Mouse (Mus musculus) right cerebral cortex, postnatal 4 days (tissue): ENCODE data around the gene Gimap9.
A peak's percentile ranks its signal among the peaks of the same experiment; 100 is the strongest.

Source experiments
- DNase-seq: peaks from one replicate; pipeline ENCODE4 v3.0.0-alpha.2; 2022

Gene Gimap9

DNA sequence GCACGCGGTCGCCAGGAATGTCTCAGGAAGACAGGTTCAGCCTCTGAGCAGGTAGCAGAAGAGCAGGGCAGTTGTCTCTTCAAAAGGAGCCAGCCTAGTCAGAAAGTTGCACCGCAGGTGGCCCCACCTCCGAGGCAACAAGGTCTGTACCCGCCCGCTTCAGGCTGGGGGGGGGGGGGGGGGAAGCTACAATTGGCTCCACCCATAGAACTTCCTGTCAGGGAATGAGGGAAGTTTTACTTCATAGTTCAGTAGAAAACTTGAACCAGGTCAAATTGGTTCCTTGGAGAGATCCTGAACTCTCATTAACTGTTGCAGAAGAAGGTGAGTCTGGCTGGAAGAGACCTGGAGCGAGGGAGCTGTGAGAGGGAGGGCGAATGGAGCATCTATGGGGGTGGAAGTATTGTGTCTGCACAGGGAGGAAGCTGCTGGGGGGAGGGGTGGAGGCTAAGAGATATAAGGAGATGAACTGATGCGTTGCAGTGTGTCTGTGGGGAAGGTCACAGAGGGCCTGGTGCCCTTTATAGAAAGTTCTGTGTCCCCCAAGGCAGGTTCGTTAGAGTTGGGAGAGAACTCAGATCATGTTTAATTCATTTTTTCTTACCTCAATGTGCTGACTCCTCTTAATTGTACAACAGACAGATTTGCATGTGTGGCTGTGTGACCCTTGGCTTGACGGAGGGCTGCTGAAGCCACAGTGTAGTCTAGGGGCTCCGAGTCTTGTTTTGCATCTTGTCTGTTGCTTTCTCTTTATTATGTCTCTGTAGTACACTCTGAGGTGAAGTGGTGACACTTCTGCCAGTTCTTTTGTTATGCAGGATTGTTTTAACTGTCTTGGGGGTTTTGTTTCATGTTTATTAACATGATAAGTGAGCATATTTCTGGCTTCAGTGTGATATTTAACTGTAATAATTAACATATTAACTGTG, at the start of gene Gimap9:
Gene Gimap9, plus strand, starts transcription at position 199 of the 929 bp plus-strand sequence.
- DNase-seq = no peak

GRCm38 (mm10) chr6:48626464-48626863, 49.5 kb upstream of the Gimap9 start, which contains the start of gene AI854703:
TSS of gene AI854703 (plus strand) at chr6:48626764.
- no peak for DNase-seq

GRCm38 (mm10) chr6:48626984-48627383, 48.9 kb upstream of the Gimap9 start:
- DNase-seq = peak; percentile 60

DNA sequence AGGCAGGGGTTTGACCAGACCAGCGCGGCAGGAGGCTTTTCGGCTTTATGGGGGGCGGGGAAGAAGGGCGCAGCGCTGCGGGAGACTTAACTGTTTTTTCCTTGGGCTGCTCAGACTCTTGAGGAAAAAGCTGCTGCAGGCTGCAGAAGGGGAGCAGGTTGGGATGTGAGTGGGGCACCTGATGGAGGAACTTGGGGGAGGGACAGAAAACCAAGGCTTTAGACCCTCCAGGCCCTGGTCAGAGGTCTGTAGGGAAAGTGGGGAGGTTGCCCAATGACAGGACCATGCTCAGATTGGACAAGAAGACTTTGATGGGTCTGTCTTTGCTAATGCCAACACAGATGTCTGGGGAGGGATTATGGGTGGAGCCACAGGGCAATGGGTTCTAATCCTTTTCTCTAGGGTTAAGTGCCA, 48.4 kb upstream of the Gimap9 start:
- no peak for DNase-seq

- DNase-seq = no peak
Measured at GRCm38 (mm10) chr6:48628377-48628776, 47.6 kb upstream of the Gimap9 start.

GRCm38 (mm10) chr6:48628808-48629660, 46.9 kb upstream of the Gimap9 start:
- DNase-seq = peak; percentile 58

DNA sequence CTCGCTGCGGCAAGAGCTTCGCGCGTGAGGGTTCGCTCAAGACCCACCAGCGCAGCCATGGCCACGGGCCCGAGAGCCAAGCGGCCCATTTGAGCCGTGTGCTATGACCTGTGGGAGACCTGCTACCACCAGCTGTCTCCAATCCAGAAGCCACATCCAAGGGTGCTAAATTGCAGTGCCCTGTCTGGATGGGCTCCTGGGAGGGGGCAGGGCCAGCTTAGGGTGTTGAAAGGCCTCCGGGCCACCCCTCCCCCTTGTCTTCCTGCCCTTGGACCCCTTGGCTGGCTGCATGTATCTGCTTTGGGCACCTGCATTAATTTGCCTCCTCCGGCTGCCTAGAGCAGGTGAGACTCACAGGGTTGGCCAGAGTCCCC, 46.3 kb upstream of the Gimap9 start:
- DNase-seq = no peak

DNA sequence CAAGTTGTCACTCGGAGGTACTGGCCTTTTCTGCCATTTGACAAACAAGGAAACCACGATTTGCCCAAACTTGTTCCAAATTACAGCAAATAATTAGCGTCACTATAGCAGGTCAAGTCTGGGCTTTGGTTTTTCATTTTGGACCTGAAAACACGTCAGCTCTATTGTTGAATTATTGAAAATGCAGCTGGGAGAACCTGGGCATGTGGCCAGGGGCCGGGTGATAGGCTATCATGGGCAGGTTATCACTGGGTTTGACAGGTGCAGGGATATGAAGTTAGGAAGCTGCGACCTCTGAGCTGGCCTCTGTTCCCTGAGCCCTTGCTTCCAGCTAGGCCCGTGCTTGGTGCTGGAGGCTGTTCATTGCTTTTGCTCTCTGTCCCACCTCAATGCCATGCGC, 45.1 kb upstream of the Gimap9 start:
- DNase-seq = no peak

DNA sequence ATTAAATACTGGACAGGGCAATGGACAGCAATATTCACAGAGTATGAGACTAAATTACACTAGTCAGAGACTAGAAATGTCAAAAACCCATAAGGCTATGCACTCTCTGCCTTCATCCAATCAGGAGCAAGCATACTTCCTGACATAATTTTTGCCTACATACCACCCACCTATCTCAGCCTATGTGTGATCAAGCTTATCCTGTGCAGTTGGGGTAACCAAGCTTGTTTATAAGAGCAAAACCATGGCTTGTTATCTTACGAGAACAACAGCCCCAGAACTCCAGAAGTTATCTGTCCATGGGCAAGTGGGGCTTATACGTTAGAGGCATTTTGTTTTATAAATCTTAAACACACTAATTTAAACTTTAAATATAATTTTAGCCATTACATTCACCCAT, 40.8 kb upstream of the Gimap9 start:
- no peak for DNase-seq

GRCm38 (mm10) chr6:48636515-48636914, 39.4 kb upstream of the Gimap9 start:
- DNase-seq = no peak

GRCm38 (mm10) chr6:48637811-48638500, 38.0 kb upstream of the Gimap9 start:
- DNase-seq = no peak

DNA sequence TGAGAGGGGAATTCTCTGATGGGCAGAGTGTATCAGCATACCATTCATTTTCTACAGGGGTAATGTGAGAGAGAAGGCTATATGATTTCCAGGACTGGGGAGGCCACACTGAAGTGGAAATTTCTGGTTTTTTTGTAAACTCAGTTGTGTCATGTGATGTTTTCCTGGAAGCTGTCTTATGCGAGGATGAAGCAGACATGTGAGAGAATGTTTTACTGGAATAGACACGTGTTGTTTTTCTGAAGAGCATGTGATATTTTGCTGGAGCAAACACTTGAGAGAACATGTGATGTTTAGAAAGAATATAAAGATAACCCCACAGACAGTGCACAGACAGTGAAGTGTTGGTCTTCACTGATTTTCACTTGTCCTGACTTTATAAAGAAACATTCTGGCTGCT, 37.4 kb upstream of the Gimap9 start:
- no peak for DNase-seq

- DNase-seq = no peak
Measured at GRCm38 (mm10) chr6:48641391-48641790, 34.5 kb upstream of the Gimap9 start.

DNA sequence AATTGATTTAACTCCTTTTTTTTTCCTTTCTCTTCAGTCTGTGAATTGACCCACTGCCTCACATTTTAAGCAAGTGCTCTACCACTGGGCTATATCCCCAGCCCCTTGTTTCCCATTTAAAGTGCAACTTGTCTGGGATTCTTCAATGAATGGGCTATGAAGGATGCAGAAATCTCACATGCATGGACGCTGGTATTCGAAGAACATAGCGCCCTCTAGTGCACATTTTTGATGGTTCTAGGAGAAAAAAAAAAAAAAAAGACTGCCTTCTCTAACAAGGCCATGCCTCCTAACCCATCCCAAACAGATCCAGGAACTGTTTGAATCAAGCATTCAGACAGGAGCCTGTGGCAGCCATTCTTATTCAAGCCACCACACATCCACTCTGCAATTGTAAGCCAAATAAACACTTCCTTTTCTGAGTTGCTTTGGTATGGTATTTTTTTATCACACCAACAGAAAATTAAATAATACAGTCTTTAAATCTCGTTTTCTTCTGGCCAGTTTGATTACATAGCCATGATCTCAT, 33.1 kb upstream of the Gimap9 start:
- no peak for DNase-seq

DNA sequence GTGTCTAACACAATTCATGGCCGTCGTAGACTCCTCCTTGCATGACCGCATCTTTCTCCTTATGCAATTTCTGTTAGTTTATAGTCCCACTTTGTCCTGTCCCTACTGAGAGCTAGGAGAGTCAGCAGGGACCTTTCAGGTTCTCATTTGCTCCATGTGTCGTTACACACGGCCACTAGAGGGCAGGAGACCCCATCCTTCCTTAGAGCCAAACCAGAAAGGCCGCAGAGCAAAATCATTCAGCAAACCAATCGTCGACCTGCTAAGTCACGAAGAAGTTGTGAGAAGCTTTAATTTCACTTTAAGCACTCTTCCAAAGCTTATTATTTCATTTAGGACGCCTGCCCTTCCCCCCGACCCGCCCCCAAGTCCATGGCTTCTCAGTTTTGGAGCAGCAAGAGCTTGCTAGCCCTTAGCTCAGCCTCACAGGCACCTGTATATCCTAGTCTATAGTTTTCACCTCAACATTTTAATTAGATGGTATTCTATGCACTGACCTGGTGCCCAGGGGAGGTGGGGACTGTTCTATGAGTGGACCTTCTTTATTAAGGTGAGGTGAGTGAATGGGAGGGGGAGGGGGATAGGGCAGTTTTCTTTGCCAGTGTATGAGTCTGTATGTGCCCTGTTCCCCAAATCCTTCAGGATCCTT, 30.1 kb upstream of the Gimap9 start:
- peak; percentile 71 for DNase-seq

- no peak for DNase-seq
Measured at GRCm38 (mm10) chr6:48646309-48646690, 29.6 kb upstream of the Gimap9 start.

DNA sequence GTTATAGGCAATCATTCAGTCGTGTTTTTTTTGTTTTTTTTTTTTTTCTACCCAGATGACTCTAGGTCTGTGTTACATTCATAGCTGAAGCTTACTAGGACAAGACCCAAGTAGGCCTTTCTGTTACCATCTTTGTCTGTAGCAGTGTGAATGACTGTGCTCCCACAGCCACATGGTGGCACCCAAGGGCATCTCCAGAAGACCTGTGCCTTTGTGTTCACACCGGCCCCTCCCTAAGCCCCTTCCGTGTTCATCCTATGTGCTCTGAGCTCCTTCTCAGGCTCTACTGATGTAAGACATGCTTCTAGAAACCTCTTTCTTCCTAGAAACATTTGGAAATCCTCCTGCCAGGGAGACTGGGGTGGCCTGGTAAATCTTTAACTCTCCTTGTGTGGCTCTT, 28.9 kb upstream of the Gimap9 start, which contains the start of gene Gimap8:
Gene Gimap8, plus strand, starts transcription at position 240 of the 400 bp plus-strand sequence.
- DNase-seq = no peak

DNA sequence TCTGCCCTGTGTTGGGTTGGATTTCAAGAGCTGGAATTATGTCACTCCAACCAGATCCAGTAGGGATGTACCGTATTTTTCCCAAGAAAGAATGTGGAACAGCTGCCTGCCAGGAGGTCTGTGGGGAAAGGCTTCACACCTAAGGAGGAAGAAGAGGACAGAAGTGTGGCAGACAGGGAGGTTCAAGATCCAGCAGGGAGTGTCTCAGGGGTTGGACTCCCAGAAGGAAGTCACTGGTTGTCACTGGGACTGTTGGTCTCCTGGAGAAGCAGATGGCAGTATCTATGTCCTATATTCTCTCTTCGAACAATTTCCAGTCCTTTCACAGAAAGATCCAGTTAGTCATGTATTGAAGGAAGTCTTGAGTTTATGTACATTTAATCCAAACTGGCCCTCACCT, 28.3 kb upstream of the Gimap9 start:
- no peak for DNase-seq

DNA sequence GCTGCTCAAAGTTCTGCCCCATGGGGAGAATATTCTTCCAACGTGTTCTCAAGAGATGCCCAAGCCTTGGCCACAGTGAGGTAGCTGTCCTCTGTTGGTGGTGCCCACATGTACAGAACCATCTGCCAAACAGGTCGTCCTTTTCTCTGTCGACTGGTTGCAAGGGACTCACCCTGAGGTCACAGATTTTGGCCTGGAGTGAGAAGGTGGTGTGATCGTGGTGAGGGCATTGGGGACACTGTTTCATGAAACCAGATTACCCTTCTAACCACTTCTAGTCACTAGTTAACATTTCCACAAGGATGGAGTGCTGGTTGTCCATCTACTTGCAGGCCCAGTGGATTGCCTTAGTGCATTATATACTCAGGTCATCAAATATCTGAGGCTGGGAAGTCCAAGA, 27.1 kb upstream of the Gimap9 start:
- no peak for DNase-seq

- no peak for DNase-seq
Measured at GRCm38 (mm10) chr6:48650041-48650440, 25.9 kb upstream of the Gimap9 start.

DNA sequence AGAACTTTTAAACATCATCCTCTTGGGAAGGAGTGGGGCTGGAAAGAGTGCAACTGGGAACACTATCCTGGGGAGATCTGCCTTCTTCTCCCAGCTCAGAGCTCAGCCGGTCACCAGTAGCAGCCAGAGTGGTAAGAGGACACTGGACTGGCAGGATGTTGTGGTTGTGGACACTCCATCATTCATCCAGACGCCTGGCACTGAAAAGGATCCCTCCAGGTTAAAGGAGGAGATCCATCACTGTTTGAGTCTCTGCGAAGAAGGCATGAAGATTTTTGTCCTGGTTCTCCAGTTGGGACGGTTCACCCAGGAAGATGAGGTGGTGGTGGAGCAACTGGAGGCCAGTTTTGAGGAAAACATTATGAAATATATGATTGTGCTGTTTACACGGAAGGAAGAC, 17.2 kb upstream of the Gimap9 start:
- DNase-seq = no peak

GRCm38 (mm10) chr6:48664750-48665149, 11.2 kb upstream of the Gimap9 start:
- no peak for DNase-seq
